Mouse (Mus musculus) intestine, embryonic 14.5 days (tissue): ENCODE results near the gene Sh3bgrl3. TPM values are rescaled to one million over a fixed set of nuclear protein-coding genes. Genes with fewer than 3 reads are reported as not detected.
"Not testable (repeated sequence)": the region's sequence is repeated elsewhere in the genome, so short reads cannot be mapped to it uniquely, and the experiment has no call there.

ENCODE experiments used
- ATAC-seq: fragments of 200-750 bp; cut with Nextera tagmentation; replicated peaks from 2 replicates; pipeline ENCODE4 v1.8.0; 2017; ENCODE audit warnings: low read depth, moderate number of reproducible peaks, moderate TSS enrichment, moderate library complexity; ENCODE audit not compliant: low FRiP score, low TSS enrichment
- DNase-seq: peaks from one replicate; pipeline ENCODE4 v3.0.0-alpha.2; 2018; ENCODE audit warnings: low spot score
- H3K27ac ChIP-seq: fragments of 300-500 bp; sonication (generic); 2 replicates; pipeline ENCODE4 v1.5.1; 2014; ENCODE audit warnings: low read depth, mild to moderate bottlenecking, control low read depth
- H3K27me3 ChIP-seq: fragments of 300-500 bp; sonication (generic); replicated peaks from 2 replicates; pipeline ENCODE4 v1.6.1; 2014; ENCODE audit warnings: low read length, control low read depth; ENCODE audit not compliant: control insufficient read depth, insufficient read depth
- H3K36me3 ChIP-seq: fragments of 300-500 bp; sonication (generic); 2 replicates; pipeline ENCODE4 v1.6.1; 2014; ENCODE audit warnings: low read length, control low read depth; ENCODE audit not compliant: control insufficient read depth, insufficient read depth
- H3K4me1 ChIP-seq: fragments of 300-500 bp; sonication (generic); replicated peaks from 2 replicates; pipeline ENCODE4 v1.6.1; 2014; ENCODE audit warnings: low read length, control low read depth, mixed read lengths; ENCODE audit not compliant: control insufficient read depth, insufficient read depth
- H3K4me2 ChIP-seq: fragments of 300-500 bp; sonication (generic); 2 replicates; pipeline ENCODE4 v1.6.1; 2014; ENCODE audit warnings: low read length
- H3K4me3 ChIP-seq: fragments of 300-500 bp; sonication (generic); 2 replicates; pipeline ENCODE4 v1.5.1; 2014; ENCODE audit warnings: low read depth, low read length, control low read depth, mixed read lengths
- H3K9ac ChIP-seq: fragments of 300-500 bp; sonication (generic); 2 replicates; pipeline ENCODE4 v1.6.1; 2014; ENCODE audit warnings: mild to moderate bottlenecking, low read length
- H3K9me3 ChIP-seq: fragments of 300-500 bp; sonication (generic); 2 replicates; pipeline ENCODE4 v1.6.1; 2016; ENCODE audit warnings: low read length, control low read depth; ENCODE audit not compliant: control insufficient read depth
- WGBS: fragments of 180-500 bp; shearing (Covaris S2); extraction: QIAGEN DNeasy Blood & Tissue Kit; methylation state at CpG from one replicate; pipeline ENCODE4 v1.1.7; 2014; 5-methylcytosine and 5-hydroxymethylcytosine counted together
- polyA plus RNA-seq: library from polyadenylated mRNA; unstranded; fragments of >200 nt; fragmentation: Nextera tagmentation; extraction: Ambion mirVana; gene quantifications from 2 replicates; pipeline ENCODE4 v1.2.1, GENCODE M21; 2014

Gene Sh3bgrl3
- polyA plus RNA-seq: 377 and 393 TPM in 2 replicates

DNA sequence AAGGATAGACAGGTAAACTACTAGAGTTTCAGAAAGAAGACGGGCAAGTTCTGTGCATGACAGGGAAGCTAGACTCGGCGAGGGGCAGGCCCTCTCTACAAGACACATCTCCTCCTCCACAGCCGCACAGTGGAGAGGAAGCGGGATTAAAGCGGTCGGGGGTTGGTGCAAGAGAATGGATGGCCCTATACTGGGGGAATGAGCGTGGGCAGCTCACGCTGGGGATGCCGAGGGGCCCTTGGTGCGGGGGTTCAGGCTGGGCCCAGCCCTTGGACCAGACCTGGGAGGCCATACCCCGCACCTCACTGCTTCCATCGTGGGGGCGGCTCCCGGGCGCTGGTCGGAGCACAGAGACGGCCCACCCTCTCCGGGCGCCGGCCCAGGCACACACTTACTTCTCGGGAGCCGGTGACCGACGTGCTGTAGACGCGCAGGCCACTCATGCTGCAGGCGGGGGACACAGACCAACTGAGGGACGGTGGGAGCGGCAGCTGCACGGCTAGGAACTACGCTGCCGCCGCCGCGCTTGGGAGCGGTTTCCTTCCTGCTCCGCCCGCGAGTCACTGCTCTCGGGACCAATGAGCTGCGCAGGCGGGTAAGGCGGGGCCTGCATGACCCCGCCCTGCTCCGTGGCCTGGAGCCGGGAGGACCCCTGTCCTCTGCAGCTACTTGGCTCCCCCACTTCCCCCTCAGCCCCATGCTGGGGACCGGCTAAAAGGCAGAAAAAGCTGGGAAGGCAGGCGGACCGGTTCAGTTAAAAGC, at the start of gene Sh3bgrl3:
Gene Sh3bgrl3 (minus strand): TSS at position 569 of the 762 bp plus-strand sequence.
- no peaks in the 10 kb centered on the region for H3K9me3 ChIP-seq

DNA sequence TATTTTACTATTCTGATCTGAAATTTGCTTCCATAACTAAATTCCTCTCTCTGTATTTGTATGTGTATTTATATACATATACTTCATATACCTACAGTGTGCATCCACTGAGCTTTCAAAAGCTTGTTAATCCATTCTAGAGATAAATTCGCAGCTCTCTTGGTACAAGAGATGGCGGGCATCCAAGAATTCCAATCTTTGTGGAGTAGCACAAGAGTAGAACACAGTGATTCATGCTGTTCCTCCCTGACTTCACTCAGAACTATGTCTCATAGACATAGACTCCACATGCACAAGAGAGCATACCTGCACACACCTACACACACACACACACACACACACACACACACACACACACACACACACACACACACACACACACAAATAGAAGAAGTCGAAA, 43.8 kb upstream of the Sh3bgrl3 start:
- 82% methylated on average over 3 of the region's 3 CpGs for WGBS
- DNase-seq (no peak), ATAC-seq (no peak)
- H3K4me1 ChIP-seq: no peaks in the 10 kb centered on the region
- no peak overlapping the region for H3K27ac ChIP-seq
- H3K9me3 ChIP-seq: no peaks in the 10 kb centered on the region
- no peak overlapping the region for H3K4me2 ChIP-seq
- H3K9ac ChIP-seq: no peak overlapping the region
- no peaks in the 10 kb centered on the region for H3K27me3 ChIP-seq
- peaks cover 7% of the 10 kb centered on the region; the same call in 1 of the 2 replicates for H3K36me3 ChIP-seq
- no peak overlapping the region for H3K4me3 ChIP-seq

More for the DNA sequence above, at the start of gene Sh3bgrl3:
- Histone ChIP-seq H3K4me3 (peak within 1 kb of the TSS; percentile 85), H3K27me3 (no peaks in the 10 kb centered on the region), H3K27ac (peak within 1 kb of the TSS; percentile 73), H3K4me2 (peak within 1 kb of the TSS; percentile 78), H3K9ac (peak within 1 kb of the TSS; percentile 74), H3K36me3 (peaks cover 13% of the 10 kb centered on the region; the same call in 1 of the 2 replicates), H3K4me1 (peaks cover 18% of the 10 kb centered on the region)
- ATAC-seq (peak; percentile 91), DNase-seq (peak; percentile 89)
- 1% methylated on average over 49 of the region's 50 CpGs for WGBS

DNA sequence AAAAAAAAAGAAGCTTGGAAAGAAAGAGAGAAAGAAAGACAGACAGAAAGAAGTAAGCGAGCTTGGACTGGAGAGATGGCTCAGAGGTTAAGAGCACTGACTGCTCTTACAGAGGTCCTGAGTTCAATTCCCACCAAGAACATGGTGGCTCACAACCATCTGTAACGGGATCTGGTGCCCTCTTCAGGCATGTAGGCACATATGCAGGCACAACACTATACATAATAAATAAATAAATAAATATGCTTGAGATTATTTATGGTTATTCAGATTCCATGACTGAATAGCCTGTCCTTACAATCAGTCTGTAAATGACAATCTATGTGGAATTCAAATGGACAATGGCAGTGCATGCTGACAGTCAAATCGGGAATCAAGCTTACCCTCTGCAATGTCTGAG, 38.3 kb upstream of the Sh3bgrl3 start:
- ATAC-seq: no peak
- Histone ChIP-seq H3K9ac (no peak overlapping the region), H3K4me1 (no peaks in the 10 kb centered on the region), H3K27ac (no peak overlapping the region), H3K4me2 (no peak overlapping the region), H3K4me3 (no peak overlapping the region), H3K36me3 (peaks cover 24% of the 10 kb centered on the region), H3K27me3 (no peaks in the 10 kb centered on the region), H3K9me3 (no peaks in the 10 kb centered on the region)
- no peak for DNase-seq
- WGBS: 94% methylated on average over 3 of the region's 3 CpGs

DNA sequence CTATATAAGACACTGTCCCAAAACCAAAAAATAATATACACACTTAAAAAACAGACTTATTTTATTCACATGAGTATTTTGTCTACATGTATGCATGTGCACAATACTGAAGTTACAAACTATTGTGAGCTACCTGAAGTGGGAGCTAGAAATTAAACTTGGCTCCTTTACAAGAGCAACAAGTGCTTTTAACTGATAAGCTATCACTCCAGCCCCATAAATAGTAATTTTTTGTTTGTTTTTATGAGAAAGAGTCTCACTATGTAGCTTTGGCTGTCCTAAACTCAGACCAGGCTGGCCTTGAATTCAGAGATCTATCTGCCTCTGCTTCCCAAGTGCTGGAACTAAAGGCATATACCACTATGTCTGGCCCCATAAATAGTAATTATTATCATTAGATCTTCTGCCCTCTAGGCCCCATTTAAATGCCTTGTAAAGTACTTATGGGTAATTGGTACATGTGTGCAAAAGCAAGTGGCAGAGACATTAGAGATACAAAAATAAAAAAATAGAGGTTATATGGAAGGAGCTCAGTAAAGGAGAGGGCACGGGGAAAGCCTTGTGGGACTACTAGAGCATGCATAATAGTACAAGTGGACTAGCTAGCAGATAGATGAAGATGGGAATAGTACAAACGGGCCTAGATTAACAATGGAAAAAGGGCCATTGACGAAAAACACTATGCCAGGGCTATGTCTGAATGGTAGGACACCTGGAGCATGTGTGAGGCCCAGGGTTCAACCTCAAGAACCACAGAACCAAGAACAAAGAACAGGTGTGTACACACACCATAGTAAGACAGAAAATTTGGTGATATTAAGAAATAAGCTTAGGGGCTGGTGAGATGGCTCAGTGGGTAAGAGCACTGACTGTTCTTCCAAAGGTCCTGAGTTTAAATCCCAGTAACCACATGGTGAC, 37.2 kb upstream of the Sh3bgrl3 start:
- 91% methylated on average over 3 of the region's 3 CpGs for WGBS
- H3K27ac ChIP-seq: no peak overlapping the region
- no peak for ATAC-seq

DNA sequence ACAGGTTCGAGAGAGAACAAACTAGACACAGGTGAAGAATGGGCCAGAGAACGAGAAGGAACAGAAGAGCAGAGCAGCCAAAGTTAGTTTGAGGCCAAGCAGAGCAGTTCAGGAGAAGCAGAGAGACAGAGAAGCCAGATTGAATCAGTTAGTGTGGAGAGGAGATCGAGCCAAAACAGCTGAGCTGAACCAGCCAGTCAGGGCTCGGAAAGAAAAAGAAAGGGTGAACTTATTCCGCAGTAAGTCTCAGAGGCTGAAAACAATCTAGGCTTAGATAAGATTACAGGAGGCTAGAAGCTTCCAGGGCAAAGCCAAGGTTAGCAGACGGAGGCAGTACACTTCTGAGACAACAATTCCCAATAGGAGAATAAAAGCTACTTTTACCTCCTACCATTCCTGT, 36.4 kb upstream of the Sh3bgrl3 start:
- ATAC-seq (no peak), DNase-seq (no peak)
- Histone ChIP-seq H3K9me3 (no peaks in the 10 kb centered on the region), H3K4me2 (no peak overlapping the region), H3K9ac (no peak overlapping the region), H3K27ac (no peak overlapping the region), H3K36me3 (peaks cover 18% of the 10 kb centered on the region), H3K4me3 (no peak overlapping the region), H3K4me1 (no peaks in the 10 kb centered on the region), H3K27me3 (no peaks in the 10 kb centered on the region)
- WGBS: 73% methylated on average over 6 of the region's 6 CpGs

More for the DNA sequence above, 37.2 kb upstream of the Sh3bgrl3 start:
- no peak for DNase-seq
- Histone ChIP-seq H3K27me3 (no peaks in the 10 kb centered on the region), H3K4me1 (no peaks in the 10 kb centered on the region), H3K4me3 (no peak overlapping the region), H3K36me3 (peaks cover 18% of the 10 kb centered on the region), H3K9ac (no peak overlapping the region), H3K9me3 (no peaks in the 10 kb centered on the region), H3K4me2 (no peak overlapping the region)

DNA sequence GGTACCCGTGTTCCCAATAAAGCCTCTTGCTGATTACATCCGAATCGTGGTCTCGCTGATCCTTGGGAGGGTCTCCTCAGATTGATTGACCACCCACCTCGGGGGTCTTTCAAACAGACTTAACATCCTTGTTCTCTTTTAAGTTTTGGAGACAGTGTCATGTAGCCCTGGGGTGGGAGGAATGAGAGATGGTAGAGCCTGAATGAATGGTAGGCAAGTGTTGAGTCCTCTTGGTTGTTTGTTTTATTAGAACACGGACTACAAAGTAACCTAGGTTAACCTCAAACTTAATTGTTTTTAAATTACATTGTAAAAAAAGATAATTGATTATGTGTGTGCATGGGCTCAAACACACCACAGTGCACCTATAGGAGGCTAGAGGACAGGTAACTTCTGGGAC, 36.0 kb upstream of the Sh3bgrl3 start:
- Histone ChIP-seq H3K9ac (no peak overlapping the region), H3K4me2 (no peak overlapping the region), H3K27me3 (no peaks in the 10 kb centered on the region), H3K36me3 (peaks cover 18% of the 10 kb centered on the region), H3K27ac (no peak overlapping the region), H3K9me3 (no peaks in the 10 kb centered on the region), H3K4me1 (no peaks in the 10 kb centered on the region), H3K4me3 (no peak overlapping the region)
- no peak for DNase-seq
- no peak for ATAC-seq
- WGBS: 87% methylated on average over 5 of the region's 6 CpGs

DNA sequence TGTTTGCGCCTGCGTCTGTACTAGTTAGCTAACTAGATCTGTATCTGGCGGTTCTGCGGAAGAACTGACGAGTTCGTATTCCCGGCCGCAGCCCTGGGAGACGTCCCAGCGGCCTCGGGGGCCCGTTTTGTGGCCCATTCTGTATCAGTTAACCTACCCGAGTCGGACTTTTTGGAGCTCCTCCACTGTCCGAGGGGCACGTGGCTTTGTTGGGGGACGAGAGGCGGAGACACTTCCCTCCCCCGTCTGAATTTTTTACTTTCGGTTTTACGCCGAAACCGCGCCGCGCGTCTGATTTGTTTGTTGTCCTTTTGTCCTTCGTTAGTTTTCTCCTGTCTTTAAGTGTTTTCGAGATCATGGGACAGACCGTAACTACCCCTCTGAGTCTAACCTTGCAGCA, 31.5 kb upstream of the Sh3bgrl3 start:
- ATAC-seq, H3K4me1 ChIP-seq, H3K27ac ChIP-seq, H3K9me3 ChIP-seq, H3K27me3 ChIP-seq, H3K36me3 ChIP-seq: not testable (repeated sequence)
- Histone ChIP-seq H3K4me2 (peak overlapping the region; percentile 43), H3K4me3 (peak overlapping the region; percentile 42), H3K9ac (0 out of 2 replicates have a peak overlapping the region, but pooled peaks have one; percentile 34)
- 11% methylated on average over 26 of the region's 30 CpGs for WGBS
- DNase-seq: peak; percentile 80

DNA sequence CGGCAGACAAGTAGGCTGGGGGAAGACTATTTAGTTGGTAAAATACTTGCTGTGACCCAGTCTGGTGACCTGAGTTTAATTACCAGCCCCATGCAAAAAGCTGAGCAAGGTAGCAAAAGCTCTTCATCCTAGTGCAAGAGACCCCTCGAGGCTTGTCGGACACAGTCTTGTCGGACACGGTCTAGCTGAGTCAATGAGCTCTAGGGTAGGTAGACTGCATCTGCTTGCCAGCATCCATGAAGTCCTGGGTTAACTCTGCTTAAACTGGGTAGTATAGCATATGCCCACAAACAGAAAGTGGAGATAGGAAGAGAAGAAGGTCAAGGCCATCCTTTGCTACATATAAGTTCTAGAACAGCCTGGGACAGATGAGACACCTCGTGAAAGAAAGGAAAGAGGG, 30.2 kb upstream of the Sh3bgrl3 start:
- 87% methylated on average over 6 of the region's 6 CpGs for WGBS
- Histone ChIP-seq H3K9ac (no peak overlapping the region), H3K27ac (no peak overlapping the region), H3K4me2 (no peak overlapping the region), H3K4me1 (peaks cover 4% of the 10 kb centered on the region; the same call in 1 of the 2 replicates), H3K4me3 (no peak overlapping the region), H3K27me3 (no peaks in the 10 kb centered on the region), H3K36me3 (peaks cover 4% of the 10 kb centered on the region; the same call in 1 of the 2 replicates), H3K9me3 (no peaks in the 10 kb centered on the region)
- DNase-seq: no peak
- no peak for ATAC-seq
